Mouse (Mus musculus) midbrain, postnatal 0 days (tissue): ENCODE measurements around the gene Bfsp1. TPM values are rescaled to one million over a fixed set of nuclear protein-coding genes. Genes with fewer than 3 reads are reported as not detected.
A peak's percentile ranks its signal among the peaks of the same experiment; 100 is the strongest.

Experiments used
- ATAC-seq: fragments of 200-750 bp; cut with Nextera tagmentation; 2 replicates; pipeline ENCODE4 v1.8.0; 2017; ENCODE audit warnings: moderate number of reproducible peaks, mild to moderate bottlenecking, moderate TSS enrichment, moderate library complexity; ENCODE audit not compliant: low FRiP score
- DNase-seq: peaks from one replicate; pipeline ENCODE4 v3.0.0-alpha.2; 2015; ENCODE audit warnings: low spot score
- H3K27ac ChIP-seq: fragments of 300-500 bp; sonication (generic); 2 replicates; pipeline ENCODE4 v1.5.1; 2014; ENCODE audit warnings: low read depth, mild to moderate bottlenecking, low read length, mixed read lengths
- H3K27me3 ChIP-seq: fragments of 300-500 bp; sonication (generic); 2 replicates; pipeline ENCODE4 v1.6.1; 2014; ENCODE audit warnings: low read length, control low read depth, mixed read lengths; ENCODE audit not compliant: insufficient read depth
- H3K36me3 ChIP-seq: fragments of 300-500 bp; sonication (generic); 2 replicates; pipeline ENCODE4 v1.6.1; 2014; ENCODE audit warnings: low read length, control low read depth, mixed read lengths; ENCODE audit not compliant: insufficient read depth
- H3K4me1 ChIP-seq: fragments of 300-500 bp; sonication (generic); 2 replicates; pipeline ENCODE4 v1.6.1; 2014; ENCODE audit warnings: mild to moderate bottlenecking, control low read depth, antibody characterized with exemption, low read length, mixed read lengths; ENCODE audit not compliant: insufficient read depth
- H3K4me2 ChIP-seq: fragments of 300-500 bp; sonication (generic); 2 replicates; pipeline ENCODE4 v1.6.1; 2014; ENCODE audit warnings: low read depth, mild to moderate bottlenecking, low read length, mixed read lengths; ENCODE audit not compliant: poor library complexity, severe bottlenecking
- H3K4me3 ChIP-seq: fragments of 300-500 bp; sonication (generic); 2 replicates; pipeline ENCODE4 v1.5.1; 2014; ENCODE audit warnings: low read depth, mild to moderate bottlenecking, low read length, moderate library complexity
- H3K9ac ChIP-seq: fragments of 300-500 bp; sonication (generic); replicated peaks from 2 replicates; pipeline ENCODE4 v1.6.1; 2014; ENCODE audit warnings: mild to moderate bottlenecking, low read length, moderate library complexity, mixed read lengths; ENCODE audit not compliant: poor library complexity, severe bottlenecking
- H3K9me3 ChIP-seq: fragments of 300-500 bp; sonication (generic); 2 replicates; pipeline ENCODE4 v1.6.1; 2016; ENCODE audit warnings: low read length, control low read depth
- CTCF ChIP-seq: IDR thresholded peaks from 2 replicates; pipeline ENCODE4 v1.5.1; 2016; ENCODE audit warnings: antibody characterized with exemption, mild to moderate bottlenecking
- WGBS: fragments of 180-500 bp; shearing (Covaris S2); extraction: QIAGEN DNeasy Blood & Tissue Kit; methylation state at CpG from one replicate; pipeline ENCODE4 v1.1.7; 2014; 5-methylcytosine and 5-hydroxymethylcytosine counted together
- polyA plus RNA-seq: library from polyadenylated mRNA; unstranded; fragments of >200 nt; fragmentation: Nextera tagmentation; extraction: Ambion mirVana; gene quantifications from 2 replicates; pipeline ENCODE4 v1.2.1, GENCODE M21; 2015
- total RNA-seq: library from RNA; depleted of rRNA; stranded (reverse); fragments of >200 nt; gene quantifications from 2 replicates; pipeline ENCODE4 v1.2.3, GENCODE M21; 2014; rRNA removed

Gene Bfsp1
- 1.5 and 2.5 TPM in 2 replicates for total RNA-seq
- polyA plus RNA-seq = 2.5 TPM in 2 replicates

DNA sequence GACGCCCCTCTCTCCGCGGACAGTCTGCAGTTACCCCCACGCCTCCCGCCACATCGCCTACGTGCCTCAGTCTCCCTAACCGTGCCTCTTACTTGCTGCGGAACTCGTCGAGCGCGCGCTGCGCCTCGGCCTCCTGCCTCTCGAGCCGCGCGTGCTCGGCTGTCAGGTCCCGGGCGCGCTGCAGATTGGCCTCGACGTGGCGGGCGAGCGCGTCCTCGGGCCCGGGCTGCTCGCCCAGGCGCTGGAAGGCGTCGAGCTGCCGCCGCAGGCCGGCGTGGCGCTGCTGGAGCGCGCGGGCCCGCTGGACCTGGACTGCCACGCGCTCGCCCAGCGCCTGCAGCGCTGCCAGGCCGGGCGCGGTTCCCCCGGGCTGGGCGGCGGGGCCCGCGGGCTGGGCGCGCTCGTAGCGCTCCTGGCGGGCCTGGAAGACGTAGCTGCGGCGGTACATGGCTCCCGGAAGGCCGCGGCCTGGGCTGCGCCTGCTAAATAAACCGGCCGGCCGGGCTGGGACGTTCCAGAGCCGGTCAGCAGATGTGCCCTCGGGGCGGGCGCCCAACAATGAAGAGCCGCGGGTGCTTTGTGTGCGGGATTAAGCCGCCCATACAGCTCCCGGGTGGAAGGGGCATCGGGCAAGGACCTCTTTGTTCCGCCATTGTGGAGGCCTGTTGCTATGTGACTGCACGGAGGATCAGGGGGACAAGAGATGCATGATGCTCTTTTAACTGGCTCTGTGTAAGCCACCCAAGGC lies at the start of gene Bfsp1:
Gene Bfsp1 (minus strand): TSS at position 690 of the 748 bp plus-strand sequence.
- peak within 1 kb of the TSS; percentile 71 for H3K4me2 ChIP-seq
- peak within 1 kb of the TSS; percentile 55 for H3K27ac ChIP-seq
- no peak for TF ChIP-seq CTCF
- peak within 1 kb of the TSS; percentile 43 for H3K4me3 ChIP-seq
- H3K27me3 ChIP-seq = no peaks in the 10 kb centered on the region
- 0 out of 2 replicates have a peak, but pooled peaks cover 4% of the 10 kb centered on the region for H3K4me1 ChIP-seq
- peak within 1 kb of the TSS; percentile 64 for H3K9ac ChIP-seq
- H3K9me3 ChIP-seq = no peaks in the 10 kb centered on the region
- no peaks in the 10 kb centered on the region for H3K36me3 ChIP-seq
- ATAC-seq (peak; percentile 84), DNase-seq (peak; percentile 66)
- WGBS = 2% methylated on average over 80 of the region's 86 CpGs

DNA sequence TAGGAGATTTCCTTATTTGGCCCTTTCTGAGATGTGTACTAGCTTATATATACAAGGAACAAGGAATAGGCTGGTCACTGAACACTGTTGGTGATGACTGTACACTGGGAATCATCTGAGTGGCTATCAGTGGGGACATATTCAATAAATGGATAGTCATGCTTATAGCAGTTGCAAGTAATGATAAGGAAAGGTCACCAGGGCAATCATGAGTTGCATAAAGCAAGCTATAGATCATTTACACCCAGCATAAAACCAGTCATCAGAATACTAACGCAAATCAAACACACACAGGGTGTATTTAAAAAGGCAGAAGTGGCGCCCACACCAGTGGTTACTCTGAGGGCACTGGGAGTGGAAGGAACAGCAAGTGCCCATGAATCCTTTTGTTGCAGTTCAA lies 49.2 kb upstream of the Bfsp1 start:
- Histone ChIP-seq H3K4me3 (no peak overlapping the region), H3K27me3 (no peaks in the 10 kb centered on the region), H3K27ac (no peak overlapping the region), H3K4me2 (no peak overlapping the region), H3K36me3 (no peaks in the 10 kb centered on the region), H3K9ac (no peak overlapping the region), H3K4me1 (peaks cover 5% of the 10 kb centered on the region), H3K9me3 (no peaks in the 10 kb centered on the region)
- DNase-seq = no peak
- 97% methylated on average over 2 of the region's 2 CpGs for WGBS
- no peak for ATAC-seq
- TF ChIP-seq CTCF = no peak

DNA sequence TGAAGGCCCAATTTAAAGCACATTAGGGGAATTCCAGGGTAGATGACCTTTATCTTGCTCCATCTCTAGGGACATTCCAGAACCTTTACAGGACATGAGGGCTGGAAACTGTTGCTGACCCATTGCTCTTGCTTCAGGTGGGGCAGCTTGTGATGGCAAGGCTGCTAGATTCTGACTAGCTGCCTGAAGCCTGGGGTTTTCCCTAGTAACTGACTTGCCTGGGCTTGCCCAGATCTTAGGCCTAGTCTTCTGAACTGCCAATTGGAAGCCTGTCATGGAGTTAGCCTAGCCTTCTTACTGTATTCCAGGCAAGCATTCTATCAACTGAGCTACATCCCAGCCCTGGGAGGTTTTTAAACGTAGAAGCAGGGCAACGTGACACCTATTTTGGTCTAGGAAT lies 46.3 kb upstream of the Bfsp1 start:
- TF ChIP-seq CTCF = no peak
- no peaks in the 10 kb centered on the region for H3K4me1 ChIP-seq
- H3K4me2 ChIP-seq = no peak overlapping the region
- 88% methylated on average over 2 of the region's 2 CpGs for WGBS
- DNase-seq (no peak), ATAC-seq (no peak)
- H3K27ac ChIP-seq = no peak overlapping the region
- H3K4me3 ChIP-seq = no peak overlapping the region
- no peak overlapping the region for H3K9ac ChIP-seq
- no peaks in the 10 kb centered on the region for H3K9me3 ChIP-seq
- H3K27me3 ChIP-seq = no peaks in the 10 kb centered on the region
- no peaks in the 10 kb centered on the region for H3K36me3 ChIP-seq

DNA sequence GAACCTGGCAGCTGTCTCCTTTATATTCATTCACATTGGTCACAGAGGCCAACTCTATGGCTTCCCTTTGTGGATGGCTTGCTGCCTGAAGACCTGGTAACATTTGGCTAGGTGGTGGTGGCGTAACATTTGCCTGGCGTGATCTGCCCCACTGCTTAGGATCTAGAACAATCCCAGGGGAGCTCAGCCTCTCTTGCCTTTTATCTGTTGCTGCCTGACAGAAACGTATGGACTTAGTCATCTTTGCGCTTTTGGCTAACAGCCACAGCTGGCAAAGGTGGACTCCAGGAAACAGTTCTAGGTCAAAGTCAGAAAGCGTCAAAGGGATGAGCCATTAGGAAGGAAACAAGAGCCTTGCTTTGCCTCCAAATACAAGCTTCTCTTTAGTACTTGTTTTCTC lies 41.9 kb upstream of the Bfsp1 start:
- Histone ChIP-seq H3K4me1 (no peaks in the 10 kb centered on the region), H3K4me3 (no peak overlapping the region), H3K27me3 (no peaks in the 10 kb centered on the region), H3K9ac (no peak overlapping the region), H3K9me3 (no peaks in the 10 kb centered on the region), H3K27ac (no peak overlapping the region), H3K36me3 (no peaks in the 10 kb centered on the region), H3K4me2 (no peak overlapping the region)
- ATAC-seq = no peak
- WGBS = 84% methylated on average over 5 of the region's 5 CpGs
- DNase-seq = no peak
- TF ChIP-seq CTCF = no peak

DNA sequence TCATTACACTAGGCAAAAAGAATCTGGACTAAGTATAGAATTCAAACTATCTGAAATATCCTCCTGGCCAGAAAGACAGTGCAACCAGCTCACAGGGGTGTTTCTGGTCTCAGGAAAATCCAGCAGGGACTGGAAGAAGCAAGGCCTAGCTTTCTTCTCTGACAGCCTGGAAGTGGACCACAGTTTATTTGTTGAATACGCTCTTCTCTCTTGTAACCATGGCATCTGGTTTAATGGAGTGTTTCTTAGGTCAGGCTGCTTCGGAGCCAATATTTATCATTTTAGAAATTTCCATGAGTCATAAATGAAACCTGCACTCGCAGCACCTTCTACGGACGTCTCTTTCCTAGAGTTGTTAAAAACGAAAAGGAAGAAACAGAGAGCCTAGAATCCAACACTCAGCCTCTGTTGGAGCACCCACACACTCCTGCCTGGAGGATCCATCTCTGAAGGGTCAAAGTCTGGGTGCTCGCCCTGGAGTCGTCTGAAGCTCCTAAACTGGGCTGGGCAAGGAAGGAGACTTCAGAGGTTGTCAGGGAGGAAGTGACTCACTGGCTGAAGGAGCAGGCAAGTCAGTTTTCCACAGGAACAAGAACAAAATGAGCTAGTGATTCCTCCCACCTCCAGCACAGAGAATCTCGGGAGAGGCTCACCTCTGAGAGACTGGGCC lies 40.5 kb upstream of the Bfsp1 start:
- no peak overlapping the region for H3K27ac ChIP-seq
- no peak overlapping the region for H3K4me3 ChIP-seq
- no peaks in the 10 kb centered on the region for H3K9me3 ChIP-seq
- ATAC-seq = no peak
- no peak for TF ChIP-seq CTCF
- 82% methylated on average over 9 of the region's 9 CpGs for WGBS
- H3K4me1 ChIP-seq = no peaks in the 10 kb centered on the region
- DNase-seq = no peak
- H3K4me2 ChIP-seq = no peak overlapping the region
- H3K9ac ChIP-seq = no peak overlapping the region
- H3K36me3 ChIP-seq = no peaks in the 10 kb centered on the region
- no peaks in the 10 kb centered on the region for H3K27me3 ChIP-seq

DNA sequence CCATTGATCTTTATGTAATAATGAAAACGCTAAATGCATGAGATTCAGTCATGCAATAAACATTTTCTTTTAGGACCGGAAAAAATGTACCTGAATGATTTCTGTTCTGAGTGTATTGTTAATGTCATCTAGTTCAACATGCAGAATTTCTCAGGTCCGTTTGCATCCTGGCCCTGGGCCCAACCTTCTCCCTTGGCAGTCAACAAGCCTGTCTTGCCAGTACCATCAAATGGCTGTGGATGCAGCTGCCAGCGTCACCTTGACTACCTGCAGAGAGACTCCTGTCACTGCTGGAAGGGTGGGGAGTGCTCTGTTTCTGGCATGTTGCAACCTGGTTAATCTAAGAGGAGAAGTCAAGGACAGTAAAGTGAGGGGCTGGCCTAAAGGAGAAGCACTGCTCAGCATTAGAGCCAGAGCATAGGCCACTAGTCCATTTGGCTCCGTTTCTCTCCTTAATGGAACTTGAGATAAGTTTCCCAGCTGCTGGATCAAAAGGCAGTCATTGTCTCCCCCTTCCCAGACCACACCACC lies 37.9 kb upstream of the Bfsp1 start:
- WGBS = 74% methylated on average over 5 of the region's 5 CpGs
- peak; percentile 9 for DNase-seq
- Histone ChIP-seq H3K4me2 (no peak overlapping the region), H3K36me3 (no peaks in the 10 kb centered on the region), H3K9ac (no peak overlapping the region), H3K4me3 (no peak overlapping the region), H3K9me3 (no peaks in the 10 kb centered on the region), H3K27ac (no peak overlapping the region), H3K27me3 (no peaks in the 10 kb centered on the region), H3K4me1 (no peaks in the 10 kb centered on the region)
- ATAC-seq = no peak
- no peak for TF ChIP-seq CTCF
